Mouse (Mus musculus) midbrain, embryonic 15.5 days (tissue): Measurements from ENCODE around the gene Daam1. TPM values are rescaled to one million over a fixed set of nuclear protein-coding genes. Genes with fewer than 3 reads are reported as not detected.

Experiments used
- ATAC-seq: fragments of 200-750 bp; cut with Nextera tagmentation; replicated peaks from 2 replicates; pipeline ENCODE4 v1.8.0; 2017; ENCODE audit warnings: moderate TSS enrichment
- H3K27ac ChIP-seq: fragments of 300-500 bp; sonication (generic); 2 replicates; pipeline ENCODE4 v1.5.1; 2015; ENCODE audit warnings: mild to moderate bottlenecking, inconsistent platforms
- H3K27me3 ChIP-seq: fragments of 300-500 bp; sonication (generic); replicated peaks from 2 replicates; pipeline ENCODE4 v1.6.1; 2015; ENCODE audit warnings: inconsistent platforms
- H3K36me3 ChIP-seq: fragments of 300-500 bp; sonication (generic); replicated peaks from 2 replicates; pipeline ENCODE4 v1.6.1; 2015; ENCODE audit warnings: inconsistent platforms
- H3K4me1 ChIP-seq: fragments of 300-500 bp; sonication (generic); 2 replicates; pipeline ENCODE4 v1.6.1; 2015; ENCODE audit warnings: inconsistent platforms
- H3K4me2 ChIP-seq: fragments of 300-500 bp; sonication (generic); 2 replicates; pipeline ENCODE4 v1.6.1; 2015; ENCODE audit warnings: inconsistent platforms, mild to moderate bottlenecking, moderate library complexity
- H3K4me3 ChIP-seq: fragments of 300-500 bp; sonication (generic); 2 replicates; pipeline ENCODE4 v1.5.1; 2015; ENCODE audit warnings: mild to moderate bottlenecking, inconsistent platforms
- H3K9ac ChIP-seq: fragments of 300-500 bp; sonication (generic); 2 replicates; pipeline ENCODE4 v1.6.1; 2015; ENCODE audit warnings: mild to moderate bottlenecking, inconsistent platforms
- H3K9me3 ChIP-seq: fragments of 300-500 bp; sonication (generic); 2 replicates; pipeline ENCODE4 v1.6.1; 2016; ENCODE audit warnings: inconsistent platforms
- WGBS: fragments of 180-500 bp; shearing (Covaris S2); methylation state at CpG from one replicate; pipeline ENCODE4 v1.1.7; 2015; ENCODE audit warnings: mixed read lengths; 5-methylcytosine and 5-hydroxymethylcytosine counted together
- polyA plus RNA-seq: library from polyadenylated mRNA; unstranded; fragments of >200 nt; fragmentation: Nextera tagmentation; extraction: Ambion mirVana; gene quantifications from 2 replicates; pipeline ENCODE4 v1.2.1, GENCODE M21; 2015

The Daam1 gene
- polyA plus RNA-seq, 1 experiment from 2014 or later = 31.4 TPM

DNA sequence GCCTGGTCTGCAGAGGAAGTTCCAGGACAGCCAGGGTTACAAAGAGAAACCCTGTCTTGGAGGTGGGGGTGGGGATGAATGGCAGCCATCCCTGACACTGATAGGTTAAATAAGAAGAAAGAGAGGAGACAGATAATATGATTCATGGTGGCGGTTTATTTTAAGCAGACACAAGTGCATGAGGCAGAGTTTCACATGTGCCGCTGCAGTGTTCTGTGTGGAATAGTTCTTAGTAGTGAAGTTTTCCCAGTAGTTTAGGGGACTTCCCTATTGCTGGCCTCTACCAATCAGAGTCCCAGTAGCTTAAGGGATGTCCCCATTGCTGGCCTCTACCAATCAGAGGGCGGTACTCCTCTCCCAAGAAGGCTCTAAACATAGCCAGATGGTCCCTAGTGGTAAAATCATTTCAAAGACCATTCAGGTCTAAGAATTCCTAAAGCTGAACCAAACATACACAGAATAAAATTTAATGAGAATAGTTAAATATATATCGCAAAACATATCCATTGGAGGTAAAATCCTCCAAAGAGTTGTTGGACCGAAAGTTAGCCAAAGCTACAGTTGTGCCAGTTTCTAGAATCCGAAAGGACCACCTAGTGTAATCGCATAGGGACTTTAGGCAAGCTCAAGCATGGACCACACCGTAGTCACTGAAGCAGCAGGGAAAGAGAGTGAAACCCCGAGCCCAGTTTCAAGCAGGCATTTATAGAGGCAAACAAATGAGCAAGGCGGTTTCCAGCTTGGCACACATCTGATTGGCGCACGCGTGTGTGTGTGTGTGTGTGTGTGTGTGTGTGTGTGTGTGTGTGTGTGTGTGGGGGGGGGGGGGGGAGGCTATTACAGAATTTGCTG is 178.4 kb downstream of the Daam1 start:
- no peaks in the 10 kb centered on the region for H3K36me3 ChIP-seq
- H3K27ac ChIP-seq = no peak overlapping the region
- H3K9me3 ChIP-seq = no peaks in the 10 kb centered on the region
- H3K4me1 ChIP-seq = no peaks in the 10 kb centered on the region
- H3K9ac ChIP-seq = no peak overlapping the region
- no peak overlapping the region for H3K4me2 ChIP-seq
- H3K4me3 ChIP-seq = no peak overlapping the region
- WGBS = 94% methylated on average over 13 of the region's 13 CpGs
- no peak for ATAC-seq
- no peaks in the 10 kb centered on the region for H3K27me3 ChIP-seq

DNA sequence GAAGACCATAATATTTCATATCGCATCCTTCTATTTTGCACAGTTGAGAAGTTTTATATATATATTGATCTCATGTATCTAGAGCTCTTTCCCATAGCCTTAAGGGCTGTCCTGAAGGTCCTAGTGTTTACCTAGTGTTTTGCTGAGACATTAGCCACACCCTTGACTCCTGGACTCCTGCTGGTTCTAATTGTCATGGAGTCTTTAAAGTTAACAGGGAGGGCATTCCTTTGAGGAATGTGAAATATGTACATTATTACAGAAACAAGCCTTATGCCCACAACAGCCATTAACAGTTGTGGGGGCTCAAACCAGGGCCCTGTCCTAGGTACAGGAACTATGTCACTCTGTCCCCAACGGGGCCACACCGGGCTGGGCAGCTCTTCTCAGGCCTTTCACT is 180.5 kb downstream of the Daam1 start:
- Histone ChIP-seq H3K4me3 (no peak overlapping the region), H3K4me1 (no peaks in the 10 kb centered on the region), H3K36me3 (no peaks in the 10 kb centered on the region), H3K27me3 (no peaks in the 10 kb centered on the region), H3K9me3 (no peaks in the 10 kb centered on the region), H3K4me2 (no peak overlapping the region), H3K9ac (no peak overlapping the region), H3K27ac (no peak overlapping the region)
- WGBS = 96% methylated on average over 3 of the region's 3 CpGs
- no peak for ATAC-seq

DNA sequence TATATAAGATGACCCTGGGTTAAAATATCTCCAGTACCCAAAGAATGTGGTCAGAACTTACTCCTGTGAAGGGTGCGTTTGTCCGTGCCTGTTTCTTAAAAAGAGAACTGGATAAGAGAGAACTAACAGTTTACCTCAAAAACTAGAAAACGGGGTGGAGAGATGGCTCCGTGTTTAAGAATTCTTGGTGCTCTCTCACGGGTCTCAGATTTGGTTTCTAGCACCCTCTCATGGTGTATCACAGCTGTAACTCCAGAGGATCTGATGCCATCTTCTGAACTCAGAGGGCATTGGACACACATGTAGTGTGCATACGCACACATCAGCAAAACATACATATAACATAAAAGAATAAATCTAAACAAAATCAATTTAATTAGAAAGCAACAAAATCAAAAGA is 181.2 kb downstream of the Daam1 start:
- WGBS = 93% methylated on average over 6 of the region's 6 CpGs

DNA sequence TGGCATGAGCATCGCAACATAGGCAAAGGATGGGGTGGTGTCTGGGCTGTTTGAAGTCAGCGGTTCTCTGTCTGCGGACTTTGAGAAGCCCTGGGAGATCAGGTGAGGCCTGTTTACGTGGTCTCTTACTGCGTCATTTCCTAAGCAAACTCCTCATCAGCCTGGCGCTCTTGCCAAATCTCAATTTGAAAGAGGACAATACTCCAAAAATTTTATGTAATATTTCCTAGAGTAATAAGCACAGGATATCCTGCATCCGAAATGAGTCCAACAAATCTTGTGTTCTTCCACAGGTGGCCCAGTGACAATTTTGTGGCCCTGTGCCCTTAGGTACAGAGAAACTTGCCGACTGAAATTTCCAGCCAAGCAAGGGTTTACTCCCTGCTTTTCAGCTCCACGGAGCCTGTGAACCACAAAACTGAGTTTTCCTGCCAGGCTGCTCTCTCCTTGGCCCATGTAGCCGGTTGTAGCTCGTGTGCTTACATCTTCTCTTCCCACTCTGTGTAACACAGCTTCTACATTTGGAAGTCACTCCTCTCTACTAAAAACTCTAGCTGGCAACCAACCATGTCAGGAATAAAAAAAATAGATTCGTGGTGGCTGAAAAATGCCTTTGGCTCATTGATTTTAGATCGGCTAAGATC is 183.0 kb downstream of the Daam1 start:
- no peaks in the 10 kb centered on the region for H3K4me1 ChIP-seq
- no peak overlapping the region for H3K27ac ChIP-seq
- no peak overlapping the region for H3K9ac ChIP-seq
- WGBS = 84% methylated on average over 13 of the region's 13 CpGs
- H3K27me3 ChIP-seq = no peaks in the 10 kb centered on the region
- no peaks in the 10 kb centered on the region for H3K36me3 ChIP-seq
- H3K4me2 ChIP-seq = no peak overlapping the region
- H3K4me3 ChIP-seq = no peak overlapping the region
- H3K9me3 ChIP-seq = no peaks in the 10 kb centered on the region
- no peak for ATAC-seq

More for the DNA sequence above, 181.2 kb downstream of the Daam1 start:
- no peaks in the 10 kb centered on the region for H3K36me3 ChIP-seq
- no peak overlapping the region for H3K4me2 ChIP-seq
- H3K27me3 ChIP-seq = no peaks in the 10 kb centered on the region
- no peak overlapping the region for H3K9ac ChIP-seq
- H3K9me3 ChIP-seq = no peaks in the 10 kb centered on the region
- no peak overlapping the region for H3K4me3 ChIP-seq
- no peak for ATAC-seq
- no peaks in the 10 kb centered on the region for H3K4me1 ChIP-seq
- no peak overlapping the region for H3K27ac ChIP-seq

DNA sequence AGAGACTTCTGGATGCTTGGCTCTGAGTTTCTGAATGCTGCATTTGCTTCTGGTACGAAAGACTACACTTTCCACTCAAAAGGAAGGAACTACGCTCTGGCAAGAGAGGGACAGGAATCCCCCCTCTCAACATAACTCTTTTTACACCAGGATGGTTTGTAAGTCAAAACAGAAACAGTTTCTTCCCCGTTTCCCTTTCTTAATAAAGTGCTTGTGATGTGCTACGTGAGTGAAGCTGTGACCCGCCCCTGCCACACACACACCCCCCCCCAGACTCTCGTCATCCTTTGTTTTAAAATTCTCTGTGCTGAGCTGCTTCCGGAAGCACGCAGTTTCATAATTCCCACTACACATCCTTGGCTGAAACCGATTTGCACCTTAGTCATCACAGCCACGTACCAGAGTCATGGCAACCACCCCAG is 183.5 kb downstream of the Daam1 start:
- H3K4me1 ChIP-seq = no peaks in the 10 kb centered on the region
- H3K4me3 ChIP-seq = no peak overlapping the region
- ATAC-seq = no peak
- no peaks in the 10 kb centered on the region for H3K9me3 ChIP-seq
- no peak overlapping the region for H3K4me2 ChIP-seq
- no peaks in the 10 kb centered on the region for H3K27me3 ChIP-seq
- 61% methylated on average over 10 of the region's 10 CpGs for WGBS
- H3K36me3 ChIP-seq = no peaks in the 10 kb centered on the region
- H3K9ac ChIP-seq = no peak overlapping the region
- peak overlapping the region; percentile 25; the same call in 1 of the 2 replicates for H3K27ac ChIP-seq

DNA sequence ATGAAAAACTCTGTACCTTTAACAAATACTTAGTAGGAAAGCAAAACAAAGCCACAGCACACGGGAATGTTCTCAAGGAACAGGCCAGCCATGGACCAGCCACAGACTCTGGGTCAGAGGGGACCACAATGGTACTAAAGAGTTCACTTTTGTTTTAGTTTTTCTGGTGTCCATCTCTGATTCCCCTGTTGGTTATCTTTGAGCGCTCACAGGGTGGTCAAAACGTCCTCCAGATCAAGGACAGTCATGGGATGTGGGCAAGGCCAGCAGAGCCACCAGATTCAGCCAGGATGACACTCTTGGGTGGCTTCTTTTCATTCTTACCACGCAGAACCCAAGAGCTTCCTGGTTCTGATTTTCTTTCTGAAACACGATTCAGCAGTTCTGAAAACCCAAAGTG is 184.4 kb downstream of the Daam1 start:
- Histone ChIP-seq H3K4me1 (no peaks in the 10 kb centered on the region), H3K36me3 (no peaks in the 10 kb centered on the region), H3K27ac (no peak overlapping the region), H3K27me3 (no peaks in the 10 kb centered on the region), H3K9ac (no peak overlapping the region), H3K4me3 (no peak overlapping the region), H3K9me3 (no peaks in the 10 kb centered on the region), H3K4me2 (no peak overlapping the region)
- ATAC-seq = no peak
- WGBS = 80% methylated on average over 5 of the region's 5 CpGs

DNA sequence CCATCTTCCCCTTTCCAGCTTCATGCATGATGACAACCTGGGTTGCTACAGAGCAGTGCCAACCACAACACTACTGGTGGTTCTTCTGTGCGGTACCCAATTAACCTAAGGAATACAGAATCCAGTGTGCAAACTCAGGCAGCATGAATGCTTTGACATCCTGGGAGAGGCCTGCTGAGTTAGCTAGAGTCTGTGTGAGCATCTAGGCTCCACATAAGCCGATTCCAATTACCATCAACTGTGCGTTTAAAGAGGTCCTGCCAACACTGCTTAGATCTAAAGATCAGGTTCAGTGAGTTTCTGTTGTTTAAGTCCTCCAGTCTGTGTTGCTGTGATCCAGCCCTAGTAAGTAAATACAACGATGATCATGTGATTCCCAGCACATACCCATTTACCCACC is 189.4 kb downstream of the Daam1 start:
- no peak for ATAC-seq
- H3K9ac ChIP-seq = no peak overlapping the region
- no peaks in the 10 kb centered on the region for H3K4me1 ChIP-seq
- 74% methylated on average over 4 of the region's 4 CpGs for WGBS
- H3K9me3 ChIP-seq = no peaks in the 10 kb centered on the region
- no peaks in the 10 kb centered on the region for H3K36me3 ChIP-seq
- H3K27me3 ChIP-seq = no peaks in the 10 kb centered on the region
- no peak overlapping the region for H3K4me3 ChIP-seq
- no peak overlapping the region for H3K27ac ChIP-seq
- H3K4me2 ChIP-seq = no peak overlapping the region

DNA sequence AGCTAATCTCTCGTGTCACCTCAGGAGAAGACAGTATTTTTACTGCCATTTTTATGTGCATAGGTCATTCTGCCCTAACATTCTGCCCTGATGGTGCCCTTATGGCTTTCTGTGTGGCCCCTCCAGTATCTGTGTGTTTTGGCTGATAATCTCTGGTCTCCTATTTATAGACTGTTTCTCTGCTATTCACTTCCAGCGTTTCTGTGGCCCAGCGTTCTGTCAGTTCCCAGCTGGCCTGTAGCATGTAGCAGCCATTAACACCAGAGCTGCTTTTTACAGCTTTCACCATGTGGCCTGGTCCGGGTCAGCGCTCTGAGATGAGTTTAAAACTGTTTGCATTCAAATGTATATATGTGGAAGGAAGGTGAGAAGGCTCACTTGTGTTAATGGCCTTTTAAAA is 190.7 kb downstream of the Daam1 start:
- Histone ChIP-seq H3K27ac (no peak overlapping the region), H3K27me3 (no peaks in the 10 kb centered on the region), H3K4me1 (no peaks in the 10 kb centered on the region), H3K9me3 (no peaks in the 10 kb centered on the region), H3K36me3 (no peaks in the 10 kb centered on the region), H3K4me2 (no peak overlapping the region), H3K4me3 (no peak overlapping the region), H3K9ac (no peak overlapping the region)
- 76% methylated on average over 5 of the region's 5 CpGs for WGBS
- ATAC-seq = no peak

DNA sequence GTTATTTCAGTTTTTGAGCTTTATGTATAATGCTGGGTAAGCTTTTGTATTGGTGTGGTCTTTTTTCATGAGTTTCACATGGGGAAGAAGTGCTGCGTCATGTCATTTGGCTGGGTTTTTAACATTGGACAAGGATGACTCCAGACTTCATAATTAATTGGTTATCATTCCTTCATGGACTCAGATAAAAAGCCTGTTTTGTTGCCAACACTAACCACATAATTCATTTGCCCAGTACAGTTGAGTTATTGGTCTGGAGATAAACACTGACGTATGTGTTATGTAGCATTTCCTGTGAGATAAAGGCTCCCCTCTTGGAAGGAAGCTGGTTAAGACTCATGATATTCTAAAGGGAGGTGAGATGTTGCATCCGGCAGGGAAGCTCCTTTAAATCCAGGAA is 191.9 kb downstream of the Daam1 start:
- 94% methylated on average over 3 of the region's 3 CpGs for WGBS
- no peak for ATAC-seq
- H3K9ac ChIP-seq = no peak overlapping the region

DNA sequence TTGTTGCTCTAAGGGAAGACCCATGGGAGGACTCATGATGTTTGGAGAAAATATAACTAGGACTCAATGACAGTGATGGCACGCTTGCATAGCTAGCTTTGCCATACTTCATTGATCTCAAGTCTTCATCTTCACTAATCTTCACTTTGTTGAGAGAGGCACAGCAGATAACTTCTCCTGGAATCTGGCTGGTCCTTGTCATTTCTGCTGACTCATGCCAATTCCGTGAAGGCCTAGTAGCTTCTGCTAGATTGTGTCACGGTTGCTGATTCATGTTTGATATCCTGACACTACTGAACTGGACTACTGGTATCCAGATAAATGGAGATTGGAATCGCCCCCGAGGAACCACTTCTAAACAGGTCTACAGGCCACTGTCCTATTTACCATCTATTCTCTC is 192.7 kb downstream of the Daam1 start:
- H3K4me3 ChIP-seq = no peak overlapping the region
- H3K9ac ChIP-seq = no peak overlapping the region
- H3K27me3 ChIP-seq = no peaks in the 10 kb centered on the region
- H3K4me2 ChIP-seq = no peak overlapping the region
- no peak for ATAC-seq
- no peak overlapping the region for H3K27ac ChIP-seq
- no peaks in the 10 kb centered on the region for H3K9me3 ChIP-seq
- H3K36me3 ChIP-seq = no peaks in the 10 kb centered on the region
- 94% methylated on average over 5 of the region's 5 CpGs for WGBS
- no peaks in the 10 kb centered on the region for H3K4me1 ChIP-seq

More for the DNA sequence above, 191.9 kb downstream of the Daam1 start:
- H3K4me3 ChIP-seq = no peak overlapping the region
- H3K4me2 ChIP-seq = no peak overlapping the region
- H3K27me3 ChIP-seq = no peaks in the 10 kb centered on the region
- H3K36me3 ChIP-seq = no peaks in the 10 kb centered on the region
- no peaks in the 10 kb centered on the region for H3K9me3 ChIP-seq
- no peaks in the 10 kb centered on the region for H3K4me1 ChIP-seq
- no peak overlapping the region for H3K27ac ChIP-seq

DNA sequence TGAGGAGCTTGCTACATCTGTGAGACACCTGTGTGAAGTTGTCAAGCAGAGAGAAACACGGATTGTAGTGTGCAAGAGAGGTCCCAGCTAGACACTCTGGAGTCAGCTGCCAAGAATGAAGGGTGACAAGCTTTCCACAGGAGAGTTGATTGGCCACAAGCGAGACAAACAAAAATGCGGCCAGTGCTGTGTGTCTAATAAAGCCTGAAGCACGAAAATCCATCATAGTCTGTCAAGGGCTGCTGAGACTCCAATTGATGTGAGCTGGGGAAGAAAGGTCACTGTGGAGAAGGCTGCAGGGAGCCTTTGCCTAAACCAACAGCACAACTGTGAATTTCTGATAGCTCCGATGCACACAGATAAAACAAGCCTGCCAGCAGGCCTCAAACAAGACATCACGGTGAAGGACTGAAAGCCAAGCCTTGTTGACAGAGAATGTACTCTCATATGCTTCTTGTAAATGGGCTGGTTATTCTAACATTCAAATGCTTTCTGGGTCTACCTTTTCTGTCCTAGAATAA is 194.5 kb downstream of the Daam1 start:
- H3K4me2 ChIP-seq = no peak overlapping the region
- no peaks in the 10 kb centered on the region for H3K36me3 ChIP-seq
- no peak overlapping the region for H3K27ac ChIP-seq
- H3K9me3 ChIP-seq = no peaks in the 10 kb centered on the region
- no peak for ATAC-seq
- no peaks in the 10 kb centered on the region for H3K4me1 ChIP-seq
- WGBS = 35% methylated on average over 6 of the region's 6 CpGs
- H3K9ac ChIP-seq = no peak overlapping the region
- no peak overlapping the region for H3K4me3 ChIP-seq
- no peaks in the 10 kb centered on the region for H3K27me3 ChIP-seq

DNA sequence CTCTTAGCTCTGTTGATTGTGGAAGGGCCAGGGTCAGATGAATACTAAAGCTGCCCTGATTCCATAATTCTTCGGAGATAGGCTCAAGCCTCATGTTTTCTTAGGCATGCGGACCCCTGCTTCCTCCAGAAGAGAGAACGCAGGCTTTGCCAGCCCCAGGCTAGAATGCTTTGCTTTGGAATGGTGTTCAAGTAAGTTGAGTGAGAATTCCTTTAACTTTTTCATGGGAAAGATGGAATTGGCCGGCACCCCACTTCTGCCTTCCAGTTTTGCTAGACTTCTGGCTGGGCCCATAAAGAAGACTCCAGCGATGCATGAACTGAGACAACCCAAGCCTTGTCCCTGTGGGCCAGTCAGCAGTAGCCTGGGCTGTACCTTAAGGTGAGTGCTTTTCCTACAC is 200.3 kb downstream of the Daam1 start:
- H3K27me3 ChIP-seq = no peaks in the 10 kb centered on the region
- no peaks in the 10 kb centered on the region for H3K9me3 ChIP-seq
- WGBS = 91% methylated on average over 5 of the region's 5 CpGs
- no peak for ATAC-seq
- no peak overlapping the region for H3K4me2 ChIP-seq
- no peak overlapping the region for H3K4me3 ChIP-seq
- H3K9ac ChIP-seq = no peak overlapping the region
- H3K36me3 ChIP-seq = no peaks in the 10 kb centered on the region
- H3K27ac ChIP-seq = no peak overlapping the region
- H3K4me1 ChIP-seq = no peaks in the 10 kb centered on the region

DNA sequence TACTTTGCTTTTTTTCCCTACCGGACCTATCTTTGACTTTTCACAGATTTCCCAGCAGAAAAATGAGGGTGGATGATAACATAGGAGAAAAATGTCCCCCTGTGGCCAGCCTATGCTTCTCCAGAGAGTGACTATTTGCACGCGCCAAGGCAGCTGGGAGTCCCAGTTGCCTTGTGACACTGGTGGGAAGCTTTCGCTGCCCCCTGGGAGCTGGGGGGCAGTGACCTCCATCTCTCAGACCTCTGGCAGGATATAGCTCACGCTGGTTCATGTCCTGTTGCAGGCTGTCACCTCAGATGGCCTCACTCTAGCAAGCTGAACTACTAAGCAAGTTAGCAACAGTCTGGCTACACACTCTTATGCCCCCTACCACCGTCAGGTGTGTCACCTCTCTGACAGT is 200.9 kb downstream of the Daam1 start:
- H3K36me3 ChIP-seq = no peaks in the 10 kb centered on the region
- no peak overlapping the region for H3K4me2 ChIP-seq
- no peaks in the 10 kb centered on the region for H3K9me3 ChIP-seq
- no peak overlapping the region for H3K4me3 ChIP-seq
- no peaks in the 10 kb centered on the region for H3K27me3 ChIP-seq
- WGBS = 82% methylated on average over 6 of the region's 6 CpGs
- H3K27ac ChIP-seq = no peak overlapping the region
- ATAC-seq = no peak
- no peak overlapping the region for H3K9ac ChIP-seq
- H3K4me1 ChIP-seq = no peaks in the 10 kb centered on the region
